Mouse (Mus musculus) urinary bladder, adult 18-20 months (tissue): ENCODE results near the gene Spred3.
A peak's percentile ranks its signal among the peaks of the same experiment; 100 is the strongest.

Experiments used
- DNase-seq, 2 experiments: peaks; one replicate each; pipeline ENCODE4 v3.0.0; 2022; ENCODE audit warnings: low spot score in 2 of 2, mixed read lengths in 2 of 2

The Spred3 gene

DNA sequence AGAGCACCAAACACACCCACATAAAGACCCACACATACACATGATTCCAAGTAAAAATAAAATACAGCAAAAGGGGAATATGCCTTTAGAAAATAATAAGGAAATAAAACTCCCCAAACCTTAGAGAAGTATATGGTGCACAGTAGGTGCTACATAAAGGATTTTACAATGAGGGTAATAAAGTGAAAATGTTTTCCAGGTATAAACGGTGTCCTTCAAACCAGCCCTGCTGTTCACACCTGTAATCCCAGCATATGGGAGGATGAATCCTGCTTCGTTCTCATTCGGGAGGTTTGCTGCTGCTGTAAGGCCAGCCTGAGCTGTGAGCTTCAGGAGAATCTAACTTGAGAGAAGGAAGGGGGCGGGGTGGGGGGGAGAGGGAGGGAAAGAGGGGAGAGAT lies 36.0 kb downstream of the Spred3 start:
- DNase-seq: no peak

DNA sequence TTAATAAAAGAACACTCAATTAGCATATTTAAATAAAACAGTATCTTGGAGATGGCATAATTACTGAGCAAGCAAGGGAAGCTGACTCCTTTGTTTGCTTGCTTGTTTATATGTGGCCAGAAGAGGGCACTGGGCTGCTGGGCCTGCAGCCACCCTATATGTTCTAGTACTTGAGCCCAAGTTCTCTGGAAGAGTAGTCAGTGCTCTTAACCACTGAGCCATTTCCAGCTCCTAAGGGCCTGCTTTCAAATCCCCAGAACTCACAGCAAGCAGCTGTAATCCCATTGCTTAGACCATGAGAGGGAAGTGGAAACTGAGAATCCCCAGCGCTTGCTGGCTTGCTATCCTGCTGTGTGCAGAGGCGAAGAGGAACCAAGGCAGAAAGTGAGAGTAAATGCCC lies 41.5 kb downstream of the Spred3 start:
- no peak for DNase-seq

DNA sequence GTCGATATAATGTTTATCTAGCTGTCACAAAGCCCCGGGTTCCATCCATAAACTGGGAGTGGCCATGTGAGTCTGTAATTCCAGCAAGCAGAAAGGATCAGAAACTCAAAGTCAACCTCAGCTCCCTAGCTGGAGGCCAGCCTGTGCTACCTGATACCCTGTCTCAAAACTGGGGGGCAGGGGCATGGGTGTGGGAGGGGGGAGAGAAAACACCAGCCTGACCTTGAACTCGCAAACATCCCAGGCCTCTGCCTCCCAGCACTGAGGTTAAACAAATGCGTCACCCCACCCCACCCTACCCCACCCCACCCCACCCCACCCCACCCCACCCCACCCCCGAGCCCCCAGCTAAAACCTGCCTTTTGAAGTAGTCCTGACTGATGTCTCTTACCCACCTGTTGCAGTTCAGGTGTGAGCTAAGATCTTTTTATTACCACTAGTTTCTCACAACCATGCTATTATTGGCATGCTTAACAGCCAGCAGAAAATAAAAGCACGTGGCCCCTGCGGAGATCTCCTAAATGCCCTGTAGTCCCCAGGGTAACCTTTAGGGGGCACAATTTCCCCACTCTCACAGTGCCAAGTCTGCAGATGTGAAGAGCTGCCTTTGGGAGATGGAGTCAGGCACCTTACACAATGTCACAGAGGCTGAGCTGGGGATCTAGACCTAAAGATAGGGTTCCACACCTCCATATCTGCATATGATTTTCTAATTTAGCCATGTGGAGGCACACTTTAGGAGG lies 43.9 kb downstream of the Spred3 start:
- DNase-seq: peak; percentile 25 to 26

DNA sequence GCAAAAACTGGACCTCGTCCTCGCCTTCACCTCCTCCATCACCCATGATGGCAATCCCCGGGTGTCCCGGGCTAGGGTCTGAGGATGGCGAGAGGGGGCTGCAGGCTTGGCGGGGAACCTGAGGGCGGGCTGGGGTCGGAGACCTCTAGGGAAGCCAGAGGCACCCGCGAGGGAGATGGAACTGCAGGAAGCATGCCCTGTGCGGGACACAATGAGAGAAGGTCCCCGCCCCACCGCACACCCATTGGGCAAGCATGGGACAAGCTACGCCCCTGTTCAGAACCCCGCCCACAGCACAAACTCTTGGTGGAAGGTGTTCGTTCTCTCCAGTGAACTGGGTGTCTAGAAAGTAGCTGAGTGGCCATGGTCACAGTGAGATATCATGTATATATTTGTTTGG lies 45.2 kb downstream of the Spred3 start, which contains the start of gene Ryr1:
Ryr1 (minus strand) TSS at position 210 of the 400 bp plus-strand sequence.
- peak in 1 of 2 experiments; percentile 18 for DNase-seq

DNA sequence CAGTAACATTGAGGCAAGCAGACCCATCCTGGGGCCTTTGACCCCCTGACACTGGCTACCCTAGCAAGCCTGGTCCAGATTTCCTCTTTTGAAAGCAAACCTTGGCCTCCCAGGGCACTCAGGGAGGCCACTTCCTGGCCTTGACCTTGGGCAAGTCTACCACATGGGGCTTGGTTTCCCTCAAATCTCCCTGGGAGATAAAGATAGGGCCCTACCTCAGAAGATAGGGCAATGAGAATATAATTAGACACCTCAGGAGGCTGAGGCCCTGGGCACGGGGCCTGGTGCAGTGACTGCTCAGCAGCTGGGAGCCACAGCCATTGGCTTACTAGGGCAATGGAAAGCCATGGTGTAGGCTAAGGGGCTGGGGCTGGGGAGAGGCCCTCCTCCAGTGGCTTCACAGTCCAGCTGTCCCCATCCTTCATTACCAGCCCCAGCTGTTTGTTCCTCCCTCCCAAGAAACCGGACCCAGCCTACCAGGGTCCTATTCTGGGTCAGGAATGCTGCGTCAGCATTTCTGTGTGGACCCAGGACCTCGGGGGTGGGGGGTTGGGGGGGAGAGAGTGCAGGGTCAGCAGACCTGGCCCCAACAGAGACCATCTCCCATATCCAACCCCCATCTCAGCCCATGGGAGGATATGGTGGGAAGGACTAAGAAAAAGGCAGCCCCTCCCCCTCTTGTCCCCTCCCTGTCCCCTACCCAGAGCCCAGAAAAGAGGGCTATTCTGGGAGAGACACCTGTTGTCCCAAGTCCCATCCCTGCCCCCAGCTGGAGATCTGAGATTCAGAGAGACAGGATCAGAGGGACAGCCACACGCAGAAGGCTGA lies 46.5 kb downstream of the Spred3 start:
- DNase-seq: no peak

DNA sequence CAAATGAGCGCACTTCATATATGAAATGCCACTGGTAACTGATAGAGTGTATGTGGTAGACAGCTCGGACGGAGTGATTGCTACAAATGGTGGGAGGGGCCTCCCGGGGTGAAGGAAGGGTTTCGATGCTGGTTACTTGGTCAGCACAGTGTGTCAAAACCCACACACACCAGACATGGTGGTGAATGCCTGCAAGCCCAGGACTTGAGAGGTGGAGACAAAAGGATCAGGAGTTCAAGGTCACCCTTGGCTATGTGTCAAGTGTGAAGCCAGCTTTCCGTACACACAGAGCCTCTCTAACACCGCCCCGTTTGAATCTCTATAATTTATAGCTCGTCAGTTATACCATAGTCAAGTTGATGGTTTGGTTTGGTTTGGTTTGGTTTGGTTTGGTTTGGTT lies 47.4 kb downstream of the Spred3 start:
- DNase-seq: no peak

DNA sequence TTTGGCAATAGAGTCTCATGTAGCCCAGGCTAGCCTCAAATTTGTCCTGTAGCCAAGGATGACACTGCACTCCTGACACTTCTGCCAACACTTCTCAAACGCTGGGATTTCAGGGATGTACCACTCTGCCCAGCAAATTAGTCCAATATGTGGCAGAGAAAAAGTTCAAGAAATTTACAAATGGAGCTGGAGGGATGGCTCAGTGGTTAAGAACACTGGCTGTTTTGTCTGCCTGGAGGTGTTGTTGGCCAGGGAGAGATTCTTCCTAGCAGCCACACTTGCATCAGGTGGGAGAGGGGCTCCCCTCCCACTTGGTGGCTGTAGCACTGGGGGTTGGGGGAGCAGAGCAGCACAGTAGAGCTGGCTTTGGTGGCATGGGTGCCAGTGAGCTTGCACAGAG lies 50.7 kb downstream of the Spred3 start:
- DNase-seq: no peak

DNA sequence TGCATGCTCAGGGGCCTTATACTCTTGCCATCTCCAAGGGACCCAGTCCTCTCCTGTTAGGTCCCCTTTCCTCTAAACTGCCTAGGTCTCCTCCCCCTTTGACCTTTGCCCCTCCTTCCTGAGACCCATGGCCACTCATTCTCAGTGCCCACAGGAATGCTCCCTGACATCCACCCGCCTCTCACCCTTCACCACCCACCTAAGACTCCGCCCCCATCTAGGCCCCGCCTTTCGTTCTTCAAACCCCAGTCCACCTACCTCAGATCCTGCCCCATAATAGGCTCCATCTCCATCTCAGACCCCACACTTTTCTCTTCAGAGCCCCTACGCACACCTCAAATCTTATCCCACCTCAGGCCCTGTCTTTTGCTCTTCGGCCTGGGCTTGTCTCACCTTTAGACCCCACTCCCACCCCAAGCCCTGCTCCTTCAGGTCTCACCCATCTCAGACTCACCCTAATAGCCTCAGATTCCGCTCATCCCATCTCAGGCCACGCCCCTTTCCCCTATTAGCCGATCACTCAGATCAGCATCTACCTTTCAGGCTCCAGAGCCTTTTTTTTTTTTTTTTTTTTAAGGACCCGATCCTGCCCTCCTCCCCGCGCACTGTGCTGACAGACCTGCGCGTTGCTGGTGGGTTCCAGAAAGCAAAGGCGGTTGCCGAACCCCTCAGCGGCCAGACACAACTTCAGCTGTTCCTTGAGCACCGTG lies 51.9 kb downstream of the Spred3 start:
- no peak for DNase-seq

DNA sequence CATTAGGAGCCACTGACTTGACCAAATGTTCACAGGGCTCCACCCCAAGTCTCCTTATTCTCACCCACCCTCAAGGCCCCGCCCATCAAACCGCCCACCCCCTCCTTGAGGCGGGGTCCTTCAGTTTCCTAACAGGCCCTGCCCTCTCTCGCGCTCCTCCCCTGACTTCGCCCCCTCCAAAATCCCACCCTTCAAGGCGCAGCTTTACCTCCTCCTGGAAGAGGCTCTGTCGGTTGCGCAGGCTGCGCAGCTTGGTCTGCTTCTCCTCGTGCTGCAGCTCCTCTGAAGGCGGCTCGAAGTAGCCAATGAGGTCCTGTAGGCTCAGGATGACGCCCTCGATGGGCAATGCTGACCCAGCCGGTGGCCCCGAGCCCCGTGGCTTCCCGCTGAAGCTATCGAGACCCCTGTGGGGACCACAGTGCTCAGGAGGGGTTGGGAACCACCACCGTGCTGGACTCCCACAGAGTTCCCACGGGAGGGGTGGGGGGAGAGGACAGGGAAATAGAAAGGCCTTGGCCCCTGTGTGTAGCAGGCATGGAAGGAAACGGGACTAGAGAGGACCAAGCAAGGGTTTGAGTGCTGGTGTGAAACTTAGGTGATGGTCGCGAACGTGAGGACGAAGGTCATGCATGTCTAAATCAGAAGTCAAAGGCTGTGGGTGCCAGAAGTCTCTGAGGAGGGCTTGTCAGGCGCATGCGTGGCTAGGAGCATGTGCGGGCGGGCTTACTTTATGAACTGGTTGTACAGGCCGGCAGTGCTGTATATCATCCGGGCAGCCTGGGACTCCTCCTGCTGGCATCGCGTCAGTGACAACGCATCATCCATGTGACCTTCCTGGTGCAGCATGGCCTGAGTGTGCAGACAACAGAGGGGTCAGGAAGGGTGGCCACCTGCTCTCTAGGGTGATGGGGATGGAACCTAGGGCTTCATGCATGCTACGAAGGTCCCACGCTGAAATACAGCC lies 60.9 kb downstream of the Spred3 start:
- peak; percentile 34 to 64 for DNase-seq
